Mouse (Mus musculus) CD4-positive, CD25-positive, alpha-beta regulatory T cell, adult 9 weeks (primary cell): ENCODE results near the gene Zfp874a. TPM values are rescaled to one million over a fixed set of nuclear protein-coding genes. Genes with fewer than 3 reads are reported as not detected.

ENCODE experiments used
- polyA plus RNA-seq: library from polyadenylated mRNA; unstranded; fragments of 100-300 nt; shearing (Covaris generic); gene quantifications from one replicate; pipeline ENCODE4 v1.2.1, GENCODE M21; 2017

Zfp874a gene
- 20.4 TPM for polyA plus RNA-seq

DNA sequence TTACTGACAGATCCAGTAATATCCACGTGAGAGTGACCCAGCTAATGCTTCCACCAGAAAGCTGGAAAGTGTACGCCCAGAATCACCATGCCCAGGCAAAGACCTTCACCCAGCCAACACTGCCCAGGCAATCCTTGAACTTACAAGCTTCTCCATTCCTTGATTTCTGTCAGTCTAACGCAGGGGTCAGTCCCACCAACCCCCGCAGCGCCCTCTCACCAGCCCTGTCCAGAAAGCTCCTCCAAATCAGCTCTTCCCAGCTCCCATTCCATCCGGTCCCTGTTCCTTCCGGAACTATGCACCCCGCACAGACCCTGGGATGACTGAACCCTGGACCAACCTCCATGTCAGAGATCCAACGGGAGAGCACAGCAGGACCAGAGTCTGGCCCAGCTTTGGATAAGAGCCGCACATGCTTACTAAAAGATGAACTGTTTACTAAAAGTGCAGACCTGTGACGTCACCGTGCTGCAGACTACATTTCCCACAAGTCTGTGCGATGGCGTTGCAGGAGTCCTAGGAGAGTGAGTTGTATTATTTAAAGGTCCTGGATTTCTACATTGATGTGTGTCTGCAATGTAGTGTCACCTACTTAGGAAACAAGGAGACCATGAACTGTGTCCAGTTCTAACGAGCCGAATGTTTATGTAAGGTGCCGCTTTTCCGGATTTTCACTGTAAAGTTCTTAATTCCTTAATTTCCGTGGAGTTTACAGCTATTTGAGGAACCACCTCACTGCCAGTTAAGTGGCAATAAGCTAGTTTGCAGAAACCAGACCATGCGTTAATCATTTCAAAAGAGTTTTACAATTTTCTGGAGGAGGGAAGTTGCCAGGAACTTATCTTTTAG is at the start of gene Zfp874a:
Gene Zfp874a (minus strand): TSS at position 453 of the 849 bp plus-strand sequence.

DNA sequence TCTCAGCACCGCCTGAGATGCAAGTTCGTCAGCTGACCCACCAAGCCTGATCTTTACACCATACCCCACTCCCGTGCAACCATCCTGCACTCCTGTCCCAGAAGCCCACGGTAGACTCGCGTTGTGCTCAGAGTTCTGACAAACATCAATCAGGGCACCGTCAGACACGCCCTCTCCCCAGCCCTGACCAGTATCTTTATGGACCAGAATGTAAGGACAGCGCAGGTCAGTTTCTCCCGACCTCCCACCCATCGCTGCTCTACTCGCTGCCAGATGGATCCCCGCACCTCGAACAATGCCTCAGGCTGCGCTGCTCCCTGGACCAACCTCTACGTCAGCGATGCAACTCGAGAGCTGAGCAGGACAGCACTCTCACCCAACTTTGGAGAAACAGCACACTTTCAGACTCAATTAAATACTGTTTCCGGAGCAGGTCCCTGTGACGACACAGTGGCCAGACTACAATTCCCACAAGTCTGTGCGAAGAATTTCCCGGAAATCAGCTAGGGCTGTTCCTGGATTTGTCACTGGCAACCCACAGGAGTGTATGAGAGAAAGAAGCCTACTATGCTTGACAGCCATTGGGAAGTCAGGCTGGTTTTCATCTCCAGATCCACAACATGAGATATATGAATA is 48.8 kb upstream of the Zfp874a start, which contains the start of gene Zfp58:
Gene Zfp58 (minus strand): TSS at position 472 of the 636 bp plus-strand sequence.

DNA sequence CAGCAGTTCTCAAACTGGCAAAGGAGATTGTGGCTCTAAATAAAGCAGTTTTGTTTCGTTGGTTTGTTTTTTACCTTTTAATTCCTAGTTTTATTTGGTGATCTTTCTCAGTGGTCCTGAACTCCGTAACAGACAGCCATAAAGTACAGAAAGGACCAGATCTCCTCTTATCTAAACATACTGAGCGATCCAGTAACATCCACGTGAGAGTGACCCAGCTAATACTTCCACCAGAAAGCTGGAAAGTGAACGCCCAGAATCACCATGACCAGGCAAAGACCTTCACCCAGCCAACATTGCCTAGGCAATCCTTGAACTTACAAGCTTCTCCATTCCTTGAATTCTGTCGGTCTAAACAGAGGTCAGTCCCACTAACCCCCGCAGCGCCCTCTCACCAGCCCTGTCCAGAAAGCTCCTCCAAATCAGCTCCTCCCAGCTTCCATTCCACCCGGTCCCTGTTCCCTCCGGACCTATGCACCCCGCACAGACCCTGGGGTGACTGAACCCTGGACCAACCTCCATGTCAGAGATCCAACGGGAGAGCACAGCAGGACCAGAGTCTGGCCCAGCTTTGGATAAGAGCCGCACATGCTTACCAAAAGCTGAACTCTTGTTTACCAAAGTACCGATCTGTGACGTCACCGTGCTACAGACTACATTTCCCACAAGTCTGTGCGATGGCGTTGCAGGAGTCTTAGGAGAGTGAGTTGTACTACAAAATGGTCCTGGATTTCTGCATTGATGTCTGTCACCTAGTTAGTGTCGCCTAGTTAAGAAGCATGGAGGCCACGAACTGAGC is 32.4 kb upstream of the Zfp874a start, which contains the start of gene Zfp874b:
Gene Zfp874b (minus strand): TSS at position 634 of the 799 bp plus-strand sequence.

DNA sequence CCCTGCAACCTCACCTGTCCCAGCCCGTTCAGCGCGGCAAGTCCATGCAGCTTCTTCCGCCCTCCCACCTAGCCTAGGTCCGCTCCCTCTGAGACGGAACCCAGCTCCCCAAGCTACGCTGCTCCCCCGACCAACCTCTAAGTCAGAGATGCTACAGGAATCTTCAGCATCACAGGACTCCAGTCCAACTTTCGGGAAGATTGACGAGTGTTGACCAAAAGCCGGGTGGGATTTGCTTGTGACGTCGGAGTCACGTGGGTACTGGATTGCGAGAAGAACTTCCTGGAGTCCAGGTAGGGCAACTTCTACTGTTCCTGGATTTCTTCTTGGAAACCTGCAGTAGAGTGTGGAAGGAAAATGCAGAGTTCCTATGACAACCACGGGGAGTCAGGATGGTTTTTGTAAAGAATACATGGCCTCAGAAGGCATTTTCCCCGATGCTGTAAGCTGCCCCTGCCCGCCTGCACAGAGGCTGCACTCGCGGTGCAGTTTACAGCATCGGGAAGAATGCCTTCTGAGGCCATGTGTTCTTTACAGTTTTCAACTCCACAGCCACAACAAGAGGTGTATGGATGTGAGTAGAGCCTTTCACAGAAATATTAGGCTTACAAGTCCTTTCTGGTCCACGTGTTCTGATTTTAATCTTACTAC is 30.1 kb downstream of the Zfp874a start, which contains the start of gene Zfp459:
Gene Zfp459 (minus strand): TSS at position 212 of the 651 bp plus-strand sequence.

DNA sequence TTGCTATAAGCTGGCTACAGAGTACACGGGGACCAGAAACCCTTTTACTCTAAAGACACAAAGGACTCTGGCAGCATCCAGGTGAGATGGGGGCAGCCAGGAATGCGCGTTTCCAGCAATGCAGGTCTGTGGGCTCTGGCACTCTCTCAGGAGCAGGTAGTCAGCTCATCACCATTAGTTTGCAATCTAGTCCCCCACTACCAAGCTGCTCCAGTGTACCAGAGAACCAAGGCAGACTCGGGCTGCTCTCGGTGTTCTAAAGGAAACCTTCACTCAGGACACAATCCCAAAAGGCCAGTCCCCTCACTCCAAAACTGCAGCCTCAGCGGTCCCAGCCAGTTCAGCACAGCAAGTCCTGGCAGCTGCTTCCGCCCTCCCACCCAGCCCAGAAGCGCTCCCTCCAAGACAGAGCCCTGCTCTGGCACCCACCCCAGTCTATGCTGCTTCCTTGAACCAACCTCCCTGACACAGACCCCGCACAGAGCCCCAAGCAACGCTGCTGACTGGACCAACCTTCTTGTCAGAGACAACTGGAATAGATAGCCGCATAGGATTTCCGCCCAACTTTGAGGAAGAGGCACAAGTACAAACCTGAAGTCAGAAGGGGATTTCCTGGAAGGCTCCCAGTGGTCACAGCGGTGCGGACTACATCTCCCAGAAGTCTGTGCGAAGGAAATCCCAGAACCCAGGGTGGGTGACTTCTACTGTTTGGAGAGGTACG is 52.1 kb downstream of the Zfp874a start, which contains the start of gene Zfp429:
Gene Zfp429 (minus strand): TSS at position 637 of the 721 bp plus-strand sequence.

DNA sequence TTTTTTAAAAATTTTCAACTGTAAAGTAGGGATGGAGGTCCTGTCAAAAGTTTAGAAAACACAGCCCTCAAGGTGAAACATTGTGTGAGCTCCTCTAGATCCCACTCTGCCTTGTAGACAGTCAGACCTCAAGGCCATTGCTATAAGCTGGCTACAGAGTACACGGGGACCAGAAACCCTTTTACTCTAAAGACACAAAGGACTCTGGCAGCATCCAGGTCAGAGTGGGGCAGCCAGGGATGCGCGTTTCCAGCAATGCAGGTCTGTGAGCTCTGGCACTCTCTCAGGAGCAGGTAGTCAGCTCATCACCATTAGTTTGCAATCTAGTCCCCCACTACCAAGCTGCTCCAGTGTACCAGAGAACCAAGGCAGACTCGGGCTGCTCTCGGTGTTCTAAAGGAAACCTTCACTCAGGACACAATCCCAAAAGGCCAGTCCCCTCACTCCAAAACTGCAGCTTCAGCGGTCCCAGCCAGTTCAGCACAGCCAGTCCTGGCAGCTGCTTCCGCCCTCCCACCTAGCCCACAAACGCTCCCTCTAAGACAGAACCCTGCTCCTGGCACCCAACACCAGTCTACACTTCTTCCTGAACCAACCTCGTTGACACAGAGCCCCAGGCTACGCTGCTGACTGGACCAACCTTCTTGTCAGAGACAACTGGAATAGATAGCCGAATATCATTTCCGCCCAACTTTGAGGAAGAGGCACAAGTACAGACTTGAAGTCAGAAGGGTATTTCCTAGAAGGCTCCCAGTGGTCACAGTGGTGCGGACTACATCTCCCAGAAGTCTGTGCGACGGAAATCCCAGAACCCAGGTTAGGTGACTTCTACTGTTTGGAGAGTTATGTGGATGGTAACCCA is 76.1 kb downstream of the Zfp874a start, which contains the start of the genes Gm28041 and Zfp456:
Gene Gm28041 (minus strand): TSS at position 684 of the 862 bp plus-strand sequence.
Gene Zfp456 (minus strand): TSS at position 761 of the 862 bp plus-strand sequence.

Other genes with a start within 250 kb of the Zfp874a start
- gene Zfp458, start 173.2 kb downstream of the Zfp874a start, polyA plus RNA-seq = 3.1 TPM
- 1.0 TPM for gene Zfp457, start 145.1 kb downstream of the Zfp874a start, polyA plus RNA-seq
- 7.4 TPM for gene Zfp595, start 119.1 kb downstream of the Zfp874a start, polyA plus RNA-seq
- gene Gm28044, start 91.1 kb downstream of the Zfp874a start, polyA plus RNA-seq = 0.76 TPM
- gene Zfp953, start 91.0 kb downstream of the Zfp874a start, polyA plus RNA-seq = 2.3 TPM
- 2.6 TPM for gene Gm28041, start 75.9 kb downstream of the Zfp874a start, polyA plus RNA-seq
- 8.0 TPM for gene Zfp456, start 75.8 kb downstream of the Zfp874a start, polyA plus RNA-seq
- 29.7 TPM for gene Zfp429, start 51.8 kb downstream of the Zfp874a start, polyA plus RNA-seq
- 3.3 TPM for gene Zfp459, start 30.2 kb downstream of the Zfp874a start, polyA plus RNA-seq
- gene Zfp874b, start 32.6 kb upstream of the Zfp874a start, polyA plus RNA-seq = 13.3 TPM
- gene Zfp58, start 48.9 kb upstream of the Zfp874a start, polyA plus RNA-seq = 19.6 TPM
- 1.5 TPM for gene Gm26965, start 74.5 kb upstream of the Zfp874a start, polyA plus RNA-seq
- gene Zfp87, start 74.6 kb upstream of the Zfp874a start, polyA plus RNA-seq = 58.4 TPM
- gene Zfp748, start 102.2 kb upstream of the Zfp874a start, polyA plus RNA-seq = 22.5 TPM
- 8.2 TPM for gene Zfp729b, start 158.1 kb upstream of the Zfp874a start, polyA plus RNA-seq
- gene Gm49345, start 186.1 kb upstream of the Zfp874a start, polyA plus RNA-seq = 5.4 TPM
- 8.1 TPM for gene Zfp729a, start 186.2 kb upstream of the Zfp874a start, polyA plus RNA-seq
- 25.0 TPM for gene Zfp738, start 235.4 kb upstream of the Zfp874a start, polyA plus RNA-seq